Mouse (Mus musculus): Measurements from ENCODE around the gene Taar5.

DNA sequence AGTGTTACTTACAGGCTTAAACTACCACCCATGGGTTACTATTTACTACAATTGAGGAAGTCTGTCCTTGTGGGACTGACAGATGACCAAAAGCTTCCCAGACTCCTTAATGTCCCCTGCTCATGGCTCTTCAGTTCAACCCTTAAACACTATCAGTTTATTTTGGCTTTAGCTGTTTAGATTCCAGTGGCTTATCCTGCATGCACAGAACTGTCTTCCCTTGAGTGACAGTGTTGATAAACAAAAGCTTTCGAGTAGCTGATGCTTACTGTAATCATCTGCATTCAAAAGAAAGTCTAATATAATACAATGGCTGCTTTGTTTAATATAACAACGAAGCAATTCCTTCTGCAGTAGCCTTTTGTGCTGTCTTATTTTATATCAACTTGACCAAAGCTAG is 36.5 kb downstream of the Taar5 start:
- TF ChIP-seq CTCF (IDR thresholded peaks at IDR 0.05; ENCODE audit: borderline replicate concordance, control insufficient read depth, extremely low read depth, insufficient read depth, low read length, poor library complexity) (no peak), POLR2A (IDR thresholded peaks at IDR 0.05; ENCODE audit: control insufficient read depth, extremely low read depth, insufficient read depth, low read length, poor library complexity) (no peak)

Data from thymus, adult 2 months (tissue).